Mouse (Mus musculus) lung, postnatal 10 days (tissue): ENCODE results near the gene Gjb3.

Source experiments
- DNase-seq: peaks from one replicate; pipeline ENCODE4 v3.0.0; 2021

Gene Gjb3

GRCm38 (mm10) chr4:127278451-127279001 lies 52.1 kb downstream of the Gjb3 start:
- peak; percentile 67 for DNase-seq
